Mouse (Mus musculus): ENCODE results near the gene Asz1. TPM values are rescaled to one million over a fixed set of nuclear protein-coding genes. Genes with fewer than 3 reads are reported as not detected.

Asz1 gene
- polyA plus RNA-seq, 1 experiment: 16.1 TPM

- H3K4me3 ChIP-seq (ENCODE audit: control insufficient read depth, low read depth, low read length): no peak overlapping the region
- no peaks in the 10 kb centered on the region for H3K36me3 ChIP-seq (ENCODE audit: control insufficient read depth, insufficient read depth, low read length)
- TF ChIP-seq CTCF (IDR thresholded peaks at IDR 0.05; ENCODE audit: control insufficient read depth, insufficient read depth, insufficient replicate concordance, low read depth, low read length) (no peak), POLR2A (IDR thresholded peaks at IDR 0.05; ENCODE audit: control insufficient read depth, low read depth, low read length) (no peak)
- no peaks in the 10 kb centered on the region for H3K4me1 ChIP-seq (ENCODE audit: control insufficient read depth, insufficient read depth, low read length)
- no peak overlapping the region for H3K27ac ChIP-seq (ENCODE audit: control insufficient read depth, insufficient read depth, low read depth, low read length)
- no peaks in the 10 kb centered on the region for H3K27me3 ChIP-seq (ENCODE audit: control insufficient read depth, insufficient read depth, low read length)
Measured at GRCm38 (mm10) chr6:18007356-18007755, 101.5 kb downstream of the Asz1 start.

GRCm38 (mm10) chr6:18002065-18002464 is 106.8 kb downstream of the Asz1 start:
- Histone ChIP-seq H3K27ac (ENCODE audit: control insufficient read depth, insufficient read depth, low read depth, low read length) (no peak overlapping the region), H3K27me3 (ENCODE audit: control insufficient read depth, insufficient read depth, low read length) (no peaks in the 10 kb centered on the region), H3K4me3 (ENCODE audit: control insufficient read depth, low read depth, low read length) (no peak overlapping the region), H3K36me3 (ENCODE audit: control insufficient read depth, insufficient read depth, low read length) (no peaks in the 10 kb centered on the region), H3K4me1 (ENCODE audit: control insufficient read depth, insufficient read depth, low read length) (no peaks in the 10 kb centered on the region)
- no peak for TF ChIP-seq POLR2A (IDR thresholded peaks at IDR 0.05; ENCODE audit: control insufficient read depth, low read depth, low read length)

Other genes with a start within 250 kb of the Asz1 start
- 2.2 and 2.4 TPM in 2 replicates for gene Wnt2, start 78.5 kb downstream of the Asz1 start, polyA plus RNA-seq (2012; rRNA removed)
- 7.6 and 8.2 TPM in 2 replicates for gene Cftr, start 61.6 kb upstream of the Asz1 start, polyA plus RNA-seq (2012; rRNA removed)

Data from testis, adult 2 months (tissue).